Mouse (Mus musculus): Measurements from ENCODE around the gene Lbh. TPM values are rescaled to one million over a fixed set of nuclear protein-coding genes. Genes with fewer than 3 reads are reported as not detected.
A peak's percentile ranks its signal among the peaks of the same experiment; 100 is the strongest.

Lbh gene
- polyA plus RNA-seq, 1 experiment from 2014 or later: 5.3 TPM

DNA sequence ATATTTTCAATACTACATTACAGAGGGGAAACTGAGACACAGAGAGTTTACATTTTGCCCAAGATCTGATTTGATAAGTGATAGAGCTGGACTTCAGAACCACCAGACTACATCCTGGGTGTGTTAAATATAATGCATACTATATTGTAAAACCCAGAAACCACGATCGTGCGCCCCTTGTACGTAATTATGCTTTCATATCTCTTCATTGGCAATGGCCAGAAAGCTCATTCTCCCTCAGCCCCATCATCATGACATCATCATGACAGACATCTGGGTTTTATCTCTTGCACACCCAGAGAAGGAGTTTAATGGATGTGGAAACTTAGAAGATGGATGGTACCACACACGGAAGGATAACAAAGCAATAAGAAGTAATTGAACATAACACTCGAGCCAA lies 17.1 kb upstream of the Lbh start:
- no peaks in the 10 kb centered on the region for H3K36me3 ChIP-seq
- H3K9ac ChIP-seq: no peak overlapping the region
- H3K4me2 ChIP-seq: no peak overlapping the region
- ATAC-seq (ENCODE audit: insufficient read depth, low FRiP score, low read depth): no peak
- no peak overlapping the region for H3K27ac ChIP-seq
- H3K4me1 ChIP-seq: 0 out of 2 replicates have a peak, but pooled peaks cover 6% of the 10 kb centered on the region
- 72% methylated on average over 6 of the region's 6 CpGs for WGBS
- H3K4me3 ChIP-seq (replicated peaks): no peak overlapping the region
- H3K9me3 ChIP-seq: no peaks in the 10 kb centered on the region
- no peaks in the 10 kb centered on the region for H3K27me3 ChIP-seq (replicated peaks)

DNA sequence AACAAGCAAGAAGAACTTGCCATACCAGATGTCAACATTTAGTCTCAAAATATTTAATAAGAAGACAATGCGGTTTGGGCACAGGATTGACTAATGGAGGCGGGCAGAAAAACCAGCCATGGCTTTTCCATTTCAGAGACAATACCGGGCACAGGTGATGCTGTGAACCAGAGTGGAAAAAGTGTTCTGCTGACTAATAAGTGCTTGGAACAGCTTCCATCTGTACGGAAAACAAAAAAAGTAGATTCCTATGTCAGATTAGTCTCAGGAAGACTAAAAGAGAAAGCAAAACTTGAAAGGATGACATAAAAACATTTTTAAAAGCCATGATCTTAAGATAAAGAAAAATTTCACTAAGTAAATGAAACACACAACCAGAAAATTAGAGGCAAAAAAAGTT lies 16.4 kb upstream of the Lbh start:
- Histone ChIP-seq H3K9me3 (no peaks in the 10 kb centered on the region), H3K4me2 (no peak overlapping the region), H3K4me1 (0 out of 2 replicates have a peak, but pooled peaks cover 6% of the 10 kb centered on the region), H3K27me3 (replicated peaks) (no peaks in the 10 kb centered on the region), H3K9ac (no peak overlapping the region), H3K36me3 (no peaks in the 10 kb centered on the region), H3K4me3 (replicated peaks) (no peak overlapping the region), H3K27ac (no peak overlapping the region)
- 84% methylated on average over 4 of the region's 4 CpGs for WGBS
- no peak for ATAC-seq (ENCODE audit: insufficient read depth, low FRiP score, low read depth)

DNA sequence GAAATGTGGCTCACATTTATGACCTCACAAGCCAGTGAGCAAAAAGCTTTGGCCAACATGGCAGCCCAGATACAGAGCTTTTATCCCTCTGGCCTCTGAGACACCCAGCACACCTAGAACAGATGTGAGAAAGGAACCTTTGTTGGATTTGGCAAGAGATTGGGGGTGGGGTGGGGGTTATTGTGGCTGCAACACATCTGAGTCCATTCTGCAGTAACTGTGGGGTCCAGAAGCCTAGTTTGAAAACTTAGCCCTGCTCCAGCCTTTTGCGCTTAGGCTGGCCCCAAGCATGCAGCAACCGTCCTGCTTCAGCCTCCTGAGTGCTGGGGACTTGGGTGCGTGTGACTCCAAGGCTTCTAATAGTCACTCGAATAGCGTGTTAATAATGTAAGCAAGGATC lies 14.8 kb upstream of the Lbh start:
- no peak overlapping the region for H3K4me2 ChIP-seq
- no peaks in the 10 kb centered on the region for H3K27me3 ChIP-seq (replicated peaks)
- no peak overlapping the region for H3K27ac ChIP-seq
- H3K4me1 ChIP-seq: 0 out of 2 replicates have a peak, but pooled peaks cover 6% of the 10 kb centered on the region
- H3K9me3 ChIP-seq: no peaks in the 10 kb centered on the region
- no peaks in the 10 kb centered on the region for H3K36me3 ChIP-seq
- 89% methylated on average over 5 of the region's 5 CpGs for WGBS
- no peak for ATAC-seq (ENCODE audit: insufficient read depth, low FRiP score, low read depth)
- H3K9ac ChIP-seq: no peak overlapping the region
- no peak overlapping the region for H3K4me3 ChIP-seq (replicated peaks)

DNA sequence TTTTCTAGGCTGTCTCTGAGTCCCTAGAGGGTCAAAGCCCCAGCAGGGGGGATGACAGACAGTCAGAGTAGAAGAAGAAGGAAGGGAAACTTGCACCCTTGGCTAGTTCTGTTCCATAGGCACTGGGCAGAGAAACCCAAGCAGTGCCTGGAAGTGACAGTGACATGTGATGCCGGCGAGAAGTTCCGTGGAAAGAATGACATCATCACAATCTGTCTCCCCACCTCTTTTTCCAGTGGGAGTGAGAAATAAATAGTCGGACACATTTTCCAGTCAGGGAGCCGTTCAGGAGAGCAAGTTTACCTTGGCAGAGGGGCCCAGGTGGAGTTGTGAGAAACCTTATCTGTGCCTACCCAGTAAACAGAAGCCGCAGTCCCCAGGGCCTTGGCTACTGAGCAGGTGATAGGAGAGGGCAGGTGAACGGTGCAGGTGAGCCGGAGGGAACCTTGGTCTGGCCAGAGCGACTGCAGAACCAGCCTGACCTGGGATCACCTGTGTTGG lies 14.1 kb upstream of the Lbh start:
- no peak overlapping the region for H3K9ac ChIP-seq
- H3K27me3 ChIP-seq (replicated peaks): no peaks in the 10 kb centered on the region
- H3K4me2 ChIP-seq: no peak overlapping the region
- peak; percentile 95 for ATAC-seq (ENCODE audit: insufficient read depth, low FRiP score, low read depth)
- WGBS: 44% methylated on average over 9 of the region's 9 CpGs
- peak overlapping the region; percentile 51; the same call in 1 of the 2 replicates for H3K27ac ChIP-seq
- H3K4me3 ChIP-seq (replicated peaks): no peak overlapping the region
- H3K36me3 ChIP-seq: no peaks in the 10 kb centered on the region
- 0 out of 2 replicates have a peak, but pooled peaks cover 6% of the 10 kb centered on the region for H3K4me1 ChIP-seq
- no peaks in the 10 kb centered on the region for H3K9me3 ChIP-seq

DNA sequence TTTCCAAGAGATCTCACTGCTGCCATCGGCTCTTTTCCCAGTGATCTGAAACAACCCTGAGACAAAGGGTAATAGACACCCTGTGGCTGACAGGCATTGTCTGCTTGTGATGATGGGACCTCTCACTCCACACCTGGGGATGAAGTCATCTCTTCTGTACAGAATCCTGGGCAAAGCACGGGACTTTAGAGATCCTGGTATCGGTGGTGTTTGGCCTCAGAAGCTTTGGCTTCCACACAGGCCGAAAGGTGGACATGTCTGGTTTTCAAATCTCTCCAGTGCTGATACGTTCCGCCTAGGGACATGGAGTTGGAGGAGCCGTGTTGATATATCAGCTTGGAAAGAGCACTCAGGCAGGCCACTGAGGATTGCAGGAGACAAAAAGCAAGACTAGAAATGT lies 13.2 kb upstream of the Lbh start:
- H3K9ac ChIP-seq: no peak overlapping the region
- H3K27me3 ChIP-seq (replicated peaks): no peaks in the 10 kb centered on the region
- H3K4me2 ChIP-seq: no peak overlapping the region
- H3K4me1 ChIP-seq: 0 out of 2 replicates have a peak, but pooled peaks cover 6% of the 10 kb centered on the region
- WGBS: 75% methylated on average over 7 of the region's 7 CpGs
- no peak for ATAC-seq (ENCODE audit: insufficient read depth, low FRiP score, low read depth)
- no peaks in the 10 kb centered on the region for H3K36me3 ChIP-seq
- H3K9me3 ChIP-seq: no peaks in the 10 kb centered on the region
- H3K4me3 ChIP-seq (replicated peaks): no peak overlapping the region
- H3K27ac ChIP-seq: no peak overlapping the region

DNA sequence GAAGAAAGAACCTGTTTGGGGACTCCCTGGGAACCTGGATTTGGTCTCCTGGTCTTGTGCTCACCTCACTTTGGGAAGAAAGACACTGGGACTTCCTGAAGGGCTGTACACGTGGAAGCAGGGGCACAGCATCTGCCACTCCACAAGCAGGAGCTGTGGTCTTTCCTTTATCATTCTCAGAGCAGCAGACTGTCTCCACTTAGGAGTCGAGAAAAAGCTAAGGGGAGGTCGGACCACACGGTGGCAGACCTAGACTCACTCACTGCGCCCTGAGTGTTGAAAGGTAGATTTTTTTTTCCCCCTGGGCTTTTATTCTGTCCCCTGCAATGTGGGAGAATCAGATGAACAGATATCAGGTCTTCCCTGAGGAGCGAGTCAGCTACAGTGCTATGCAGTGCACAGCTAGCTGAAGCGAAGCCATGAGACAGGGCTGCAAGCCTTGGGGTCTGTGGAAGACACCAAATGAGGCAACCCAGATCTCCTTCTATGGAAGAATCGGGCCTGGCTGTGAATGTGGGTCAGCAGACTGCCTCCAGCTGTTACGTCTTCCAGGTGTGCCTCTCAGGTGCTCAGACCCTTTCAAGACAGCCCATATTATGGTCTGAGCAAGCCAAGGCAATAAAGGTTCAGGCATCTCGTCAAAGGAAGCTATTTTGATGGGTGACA lies 11.7 kb upstream of the Lbh start:
- WGBS: 78% methylated on average over 10 of the region's 10 CpGs
- Histone ChIP-seq H3K9me3 (no peaks in the 10 kb centered on the region), H3K36me3 (no peaks in the 10 kb centered on the region), H3K27ac (no peak overlapping the region), H3K4me2 (no peak overlapping the region), H3K4me1 (0 out of 2 replicates have a peak, but pooled peaks cover 6% of the 10 kb centered on the region), H3K4me3 (replicated peaks) (no peak overlapping the region), H3K27me3 (replicated peaks) (no peaks in the 10 kb centered on the region), H3K9ac (no peak overlapping the region)
- no peak for ATAC-seq (ENCODE audit: insufficient read depth, low FRiP score, low read depth)

DNA sequence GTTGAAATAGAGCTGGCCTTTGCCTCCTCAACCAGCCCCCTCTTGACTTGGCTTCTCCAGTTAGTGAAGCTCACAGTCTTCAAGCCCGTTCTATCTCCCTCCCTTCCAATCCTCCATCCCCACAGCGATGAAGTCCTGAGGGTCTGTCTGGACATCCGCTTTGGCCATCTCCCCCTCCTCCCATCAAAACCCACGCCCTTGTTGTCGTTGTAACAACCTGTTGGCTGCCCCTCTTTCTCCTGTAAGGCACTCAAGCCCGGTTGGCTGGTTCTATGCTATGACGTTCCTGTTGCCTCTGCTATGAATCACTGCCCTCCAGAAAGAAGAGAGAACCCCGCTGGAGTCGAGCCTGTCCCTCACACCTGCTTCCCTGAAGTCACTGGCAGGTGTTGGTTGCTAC lies 10.9 kb upstream of the Lbh start:
- no peak overlapping the region for H3K4me3 ChIP-seq (replicated peaks)
- H3K4me2 ChIP-seq: no peak overlapping the region
- H3K27me3 ChIP-seq (replicated peaks): no peaks in the 10 kb centered on the region
- WGBS: 78% methylated on average over 9 of the region's 9 CpGs
- no peaks in the 10 kb centered on the region for H3K9me3 ChIP-seq
- no peak for ATAC-seq (ENCODE audit: insufficient read depth, low FRiP score, low read depth)
- no peak overlapping the region for H3K27ac ChIP-seq
- 0 out of 2 replicates have a peak, but pooled peaks cover 6% of the 10 kb centered on the region for H3K4me1 ChIP-seq
- no peak overlapping the region for H3K9ac ChIP-seq
- no peaks in the 10 kb centered on the region for H3K36me3 ChIP-seq

DNA sequence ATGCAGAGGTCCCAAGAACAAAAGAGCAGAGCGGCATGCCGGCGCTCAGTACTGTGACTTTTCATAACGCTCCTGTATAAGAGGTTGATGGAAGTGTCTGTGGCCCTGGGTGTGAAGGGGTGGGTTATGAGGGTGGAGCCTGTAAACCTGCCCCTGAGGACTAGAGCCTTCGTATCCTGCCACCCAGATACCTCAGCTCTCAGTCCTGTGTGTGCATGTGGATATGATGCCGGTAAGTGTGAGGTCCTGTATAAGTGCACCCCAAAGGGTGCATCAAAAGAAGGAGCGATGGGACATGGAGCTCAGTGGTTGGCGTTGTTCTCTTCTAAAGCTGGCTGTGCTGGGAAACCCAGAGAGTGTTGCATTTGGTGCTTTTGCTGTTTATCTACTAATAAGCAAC lies 10.3 kb upstream of the Lbh start:
- no peaks in the 10 kb centered on the region for H3K27me3 ChIP-seq (replicated peaks)
- 79% methylated on average over 8 of the region's 8 CpGs for WGBS
- H3K4me3 ChIP-seq (replicated peaks): no peak overlapping the region
- H3K27ac ChIP-seq: no peak overlapping the region
- no peak overlapping the region for H3K4me2 ChIP-seq
- no peaks in the 10 kb centered on the region for H3K9me3 ChIP-seq
- no peak overlapping the region for H3K9ac ChIP-seq
- ATAC-seq (ENCODE audit: insufficient read depth, low FRiP score, low read depth): no peak
- H3K36me3 ChIP-seq: no peaks in the 10 kb centered on the region
- 0 out of 2 replicates have a peak, but pooled peaks cover 6% of the 10 kb centered on the region for H3K4me1 ChIP-seq

DNA sequence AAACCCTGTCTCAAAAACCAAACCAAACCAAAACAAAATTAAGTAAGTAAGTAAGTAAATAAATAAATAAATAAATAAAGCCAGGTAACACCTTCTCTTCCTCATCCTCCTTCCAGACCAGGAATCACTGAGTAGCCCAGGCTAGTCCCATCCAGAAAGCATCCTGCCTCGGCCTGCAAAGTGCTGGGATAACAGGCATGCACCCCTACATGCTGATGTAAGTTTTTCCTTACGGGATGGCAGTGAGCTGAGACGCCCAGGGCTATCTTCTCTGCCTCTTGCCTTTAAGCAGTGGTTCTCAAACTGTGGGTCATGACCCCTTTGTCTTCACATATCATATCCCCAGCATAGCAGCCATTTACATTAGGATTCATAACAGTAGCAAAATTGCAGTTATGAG lies 9.5 kb upstream of the Lbh start:
- H3K9me3 ChIP-seq: no peaks in the 10 kb centered on the region
- no peak overlapping the region for H3K27ac ChIP-seq
- H3K27me3 ChIP-seq (replicated peaks): no peaks in the 10 kb centered on the region
- no peak for ATAC-seq (ENCODE audit: insufficient read depth, low FRiP score, low read depth)
- H3K36me3 ChIP-seq: no peaks in the 10 kb centered on the region
- no peak overlapping the region for H3K4me2 ChIP-seq
- no peak overlapping the region for H3K9ac ChIP-seq
- WGBS: 91% methylated on average over 3 of the region's 3 CpGs
- no peak overlapping the region for H3K4me3 ChIP-seq (replicated peaks)
- 0 out of 2 replicates have a peak, but pooled peaks cover 6% of the 10 kb centered on the region for H3K4me1 ChIP-seq

DNA sequence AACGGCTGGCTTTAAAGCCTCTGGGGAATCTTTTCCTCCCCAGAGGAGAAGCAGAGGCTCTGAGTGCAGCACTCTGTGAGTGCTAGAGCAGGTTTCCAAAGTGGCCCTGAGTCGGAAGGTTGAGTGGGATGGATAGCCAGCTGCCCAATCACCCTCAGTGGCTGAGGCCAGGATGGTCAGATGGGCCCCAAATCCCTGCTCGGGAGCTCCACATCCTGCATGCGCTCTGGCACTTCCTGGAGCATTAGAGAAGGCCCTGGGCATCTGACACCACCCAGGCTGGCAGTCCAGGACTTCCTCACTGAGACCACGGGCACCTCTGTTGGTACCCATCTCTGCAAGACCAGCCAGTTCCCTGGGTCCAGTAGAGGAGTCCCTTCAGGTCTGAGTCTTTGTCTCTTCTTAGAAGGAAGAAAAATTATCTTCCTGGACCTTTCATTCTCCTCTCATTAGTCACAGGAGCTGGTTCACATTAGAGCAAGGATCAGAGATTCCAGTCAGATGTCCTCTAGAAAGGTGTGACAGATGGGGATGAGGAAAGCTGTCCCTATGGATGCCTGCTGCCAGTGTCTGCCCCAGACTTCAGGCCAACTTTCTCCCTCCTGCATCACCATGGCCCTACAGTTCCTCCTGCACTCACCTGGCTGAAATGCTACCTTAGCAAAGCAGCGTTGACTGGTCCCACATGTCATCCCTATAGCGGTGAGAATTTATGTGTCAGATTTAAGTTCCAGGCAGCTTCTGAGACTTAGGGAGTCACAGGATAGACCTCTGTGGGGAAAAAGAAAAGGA lies 8.8 kb upstream of the Lbh start:
- 87% methylated on average over 7 of the region's 7 CpGs for whole genome bisulfite sequencing
- H3K9me3 ChIP-seq: no peaks in the 10 kb centered on the region
- H3K4me3 ChIP-seq (replicated peaks): no peak overlapping the region
- no peak overlapping the region for H3K9ac ChIP-seq
- no peak overlapping the region for H3K27ac ChIP-seq
- H3K4me1 ChIP-seq: 0 out of 2 replicates have a peak, but pooled peaks cover 3% of the 10 kb centered on the region
- H3K36me3 ChIP-seq: no peaks in the 10 kb centered on the region
- H3K4me2 ChIP-seq: no peak overlapping the region
- no peaks in the 10 kb centered on the region for H3K27me3 ChIP-seq (replicated peaks)
- ATAC-seq (ENCODE audit: insufficient read depth, low FRiP score, low read depth): no peak

DNA sequence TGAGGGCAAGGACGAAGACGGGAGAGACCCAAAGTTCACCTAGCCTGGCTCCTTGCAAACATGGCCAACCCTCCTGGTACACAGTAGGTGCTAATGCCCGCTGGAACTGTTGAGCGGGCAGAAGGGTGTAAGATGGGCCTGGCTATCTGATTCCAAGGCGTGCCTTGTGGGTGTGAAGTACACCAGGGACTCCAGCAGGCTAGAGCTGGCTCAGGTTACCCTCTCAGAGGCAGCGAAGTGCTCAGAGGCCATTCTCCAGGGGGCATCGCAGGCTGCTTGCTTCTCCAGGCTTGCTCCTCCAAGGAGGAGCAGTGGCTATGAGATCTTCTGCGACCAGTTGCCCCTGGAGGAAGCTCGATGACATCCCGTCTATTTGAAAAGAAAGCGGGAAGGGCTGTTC lies 6.8 kb upstream of the Lbh start:
- H3K27ac ChIP-seq: no peak overlapping the region
- no peaks in the 10 kb centered on the region for H3K4me1 ChIP-seq
- H3K27me3 ChIP-seq (replicated peaks): no peaks in the 10 kb centered on the region
- no peak overlapping the region for H3K4me3 ChIP-seq (replicated peaks)
- no peaks in the 10 kb centered on the region for H3K36me3 ChIP-seq
- no peak overlapping the region for H3K9ac ChIP-seq
- 72% methylated on average over 11 of the region's 11 CpGs for WGBS
- ATAC-seq (ENCODE audit: insufficient read depth, low FRiP score, low read depth): no peak
- H3K9me3 ChIP-seq: no peaks in the 10 kb centered on the region
- H3K4me2 ChIP-seq: no peak overlapping the region

DNA sequence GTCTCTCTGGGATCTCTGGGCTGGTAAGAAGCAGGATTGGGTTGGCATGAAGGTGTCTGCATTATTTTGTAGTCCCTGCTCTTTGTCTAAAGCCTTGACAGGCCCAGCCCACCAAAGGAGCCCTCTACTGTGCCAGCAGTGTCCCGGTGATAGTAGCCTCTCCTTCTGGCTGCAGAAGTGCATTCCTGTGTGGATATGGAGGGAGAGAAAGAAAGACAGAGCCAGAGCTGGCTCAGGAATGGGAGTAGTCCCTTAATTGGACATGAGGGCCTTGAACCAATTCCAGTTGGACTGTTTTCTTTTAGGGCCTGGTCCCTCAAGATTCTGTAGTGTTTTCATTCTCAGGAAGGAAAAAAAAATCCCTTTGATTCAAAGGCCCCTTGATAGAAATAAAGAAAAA lies 6.4 kb upstream of the Lbh start:
- Histone ChIP-seq H3K4me2 (no peak overlapping the region), H3K4me3 (replicated peaks) (no peak overlapping the region), H3K27ac (no peak overlapping the region), H3K4me1 (no peaks in the 10 kb centered on the region), H3K9ac (no peak overlapping the region), H3K9me3 (no peaks in the 10 kb centered on the region), H3K27me3 (replicated peaks) (no peaks in the 10 kb centered on the region), H3K36me3 (no peaks in the 10 kb centered on the region)
- 23% methylated on average over 1 of the region's 1 CpGs for WGBS
- ATAC-seq (ENCODE audit: insufficient read depth, low FRiP score, low read depth): no peak
